Mouse (Mus musculus): Measurements from ENCODE around the gene Wnt1.

The Wnt1 gene

DNA sequence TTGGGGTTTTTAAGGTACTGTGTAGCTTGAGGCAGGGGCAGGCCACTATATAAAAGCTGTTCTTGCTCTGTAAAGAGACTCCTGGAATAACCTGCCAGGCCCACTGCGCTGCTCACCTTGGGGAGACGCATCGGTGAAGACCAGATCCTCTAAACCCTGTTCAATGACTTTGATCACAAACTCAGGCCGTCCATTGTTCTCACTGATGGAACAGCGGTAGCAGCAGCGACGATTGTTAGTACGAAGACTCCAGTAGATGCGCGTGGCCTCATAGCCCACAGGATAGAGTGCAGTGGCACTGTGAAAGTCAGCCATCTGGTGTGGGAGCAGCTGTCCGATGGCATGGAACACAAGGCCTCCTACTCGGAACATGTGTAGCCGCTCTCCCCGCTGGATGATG is 49.5 kb downstream of the Wnt1 start:
- DNase-seq: no peak

DNA sequence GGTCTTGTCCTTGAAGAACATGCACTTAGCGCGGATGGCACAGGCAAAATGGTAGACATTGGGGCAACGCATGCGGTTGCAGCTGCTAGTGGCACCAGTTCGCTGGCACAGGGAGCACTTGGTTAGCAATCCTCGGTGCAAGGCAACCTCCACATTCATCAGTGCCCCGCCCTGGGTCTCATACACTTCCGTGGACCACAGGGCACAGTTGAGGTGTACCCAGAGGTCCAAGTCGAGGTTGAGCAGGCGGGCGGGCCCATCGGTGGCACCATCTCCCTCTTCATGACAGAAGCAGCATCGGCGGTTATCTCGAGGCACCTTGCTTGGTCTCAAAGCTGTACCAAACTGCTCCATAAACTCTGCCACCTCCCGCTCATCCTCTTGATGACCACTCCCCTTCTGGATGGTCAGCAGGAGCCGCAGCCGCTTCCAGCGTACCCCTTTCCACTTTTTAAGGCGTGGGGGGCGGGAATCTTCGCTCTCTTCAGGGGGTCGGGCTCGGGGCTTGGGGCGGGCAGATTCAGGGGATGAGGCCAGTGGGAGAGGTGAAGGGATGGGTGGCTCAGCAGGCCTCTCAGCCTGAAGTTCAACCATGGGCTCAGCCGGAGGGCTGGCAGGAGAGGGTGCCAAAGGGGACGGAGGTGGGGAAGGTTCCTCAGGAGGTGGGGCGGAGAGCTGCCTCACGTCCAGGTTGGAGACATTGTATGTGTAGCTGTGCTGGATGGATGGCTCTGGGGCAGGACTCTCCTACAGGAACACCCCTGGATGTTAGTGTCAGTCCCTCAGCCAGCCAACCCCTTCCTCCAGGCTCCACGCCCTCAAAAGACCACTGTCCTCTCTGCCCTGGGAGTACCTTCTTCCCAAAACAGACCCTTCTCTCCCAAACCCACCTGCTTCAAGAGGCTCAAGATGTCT is 50.3 kb downstream of the Wnt1 start:
- DNase-seq: no peak
